Mouse (Mus musculus) right cerebral cortex, postnatal 25 days (tissue): ENCODE results near the gene Speg.

ENCODE experiments used
- DNase-seq: peaks from one replicate; pipeline ENCODE4 v3.0.0; 2022

Gene Speg

GRCm38 (mm10) chr1:75374950-75375936 is at the start of gene Speg:
TSS of gene Speg (plus strand) at chr1:75375297.
- DNase-seq, result no peak

- DNase-seq, result no peak
Measured at GRCm38 (mm10) chr1:75327461-75327860, 47.6 kb upstream of the Speg start.

GRCm38 (mm10) chr1:75331271-75331670 is 43.8 kb upstream of the Speg start:
- no peak for DNase-seq

- DNase-seq, result no peak
Measured at GRCm38 (mm10) chr1:75336461-75336860, 38.6 kb upstream of the Speg start.

- no peak for DNase-seq
Measured at GRCm38 (mm10) chr1:75337097-75337496, 38.0 kb upstream of the Speg start.

GRCm38 (mm10) chr1:75338091-75338694 is 36.9 kb upstream of the Speg start:
- no peak for DNase-seq

- DNase-seq, result peak; percentile 13
Measured at GRCm38 (mm10) chr1:75339337-75339736, 35.8 kb upstream of the Speg start.

GRCm38 (mm10) chr1:75340519-75340918 is 34.6 kb upstream of the Speg start:
- no peak for DNase-seq

- peak; percentile 66 for DNase-seq
Measured at GRCm38 (mm10) chr1:75342874-75343416, 32.2 kb upstream of the Speg start.

GRCm38 (mm10) chr1:75344291-75345035 is 30.6 kb upstream of the Speg start:
- DNase-seq, result no peak

- DNase-seq, result no peak
Measured at GRCm38 (mm10) chr1:75345036-75345935, 29.8 kb upstream of the Speg start.

- no peak for DNase-seq
Measured at GRCm38 (mm10) chr1:75347279-75347678, 27.8 kb upstream of the Speg start.

- no peak for DNase-seq
Measured at GRCm38 (mm10) chr1:75349275-75349674, 25.8 kb upstream of the Speg start.

GRCm38 (mm10) chr1:75357261-75357660 is 17.8 kb upstream of the Speg start:
- no peak for DNase-seq

GRCm38 (mm10) chr1:75358009-75358408 is 17.1 kb upstream of the Speg start:
- DNase-seq, result no peak

- DNase-seq, result peak; percentile 65
Measured at GRCm38 (mm10) chr1:75359346-75359745, 15.8 kb upstream of the Speg start.

- no peak for DNase-seq
Measured at GRCm38 (mm10) chr1:75360112-75361031, 14.7 kb upstream of the Speg start, which contains the start of gene Des. TSS of gene Des (plus strand) at chr1:75360329.

GRCm38 (mm10) chr1:75361123-75361522 is 14.0 kb upstream of the Speg start:
- no peak for DNase-seq

GRCm38 (mm10) chr1:75361750-75362149 is 13.3 kb upstream of the Speg start:
- no peak for DNase-seq

- DNase-seq, result no peak
Measured at GRCm38 (mm10) chr1:75363868-75364267, 11.2 kb upstream of the Speg start.
